Mouse (Mus musculus) right cerebral cortex, postnatal 36 days (tissue): ENCODE measurements around the gene Olfr52.
"Not testable (repeated sequence)": the region's sequence is repeated elsewhere in the genome, so short reads cannot be mapped to it uniquely, and the experiment has no call there.

Source experiments
- DNase-seq, 2 experiments: peaks; one replicate each; pipeline ENCODE4 v3.0.0; 2022; ENCODE audit warnings: low spot score in 2 of 2, mixed read lengths in 1 of 2

Olfr52 gene

GRCm38 (mm10) chr2:86185583-86185982 lies at the start of gene Olfr52:
Gene Olfr52 (minus strand): TSS chr2:86185683.
- DNase-seq: no peak

GRCm38 (mm10) chr2:86231301-86231700 lies 45.8 kb upstream of the Olfr52 start, which contains the start of gene Olfr1047:
Gene Olfr1047 (minus strand): TSS chr2:86231401.
- no peak for DNase-seq

GRCm38 (mm10) chr2:86219214-86219613 lies 33.7 kb upstream of the Olfr52 start, which contains the start of gene Olfr1046:
Gene Olfr1046 (minus strand): TSS chr2:86219314.
- no peak for DNase-seq

GRCm38 (mm10) chr2:86202909-86203308 lies 17.4 kb upstream of the Olfr52 start, which contains the start of gene Olfr1045:
Gene Olfr1045 (minus strand): TSS chr2:86203009.
- no peak for DNase-seq

GRCm38 (mm10) chr2:86195863-86196262 lies 10.4 kb upstream of the Olfr52 start:
- no peak for DNase-seq

- no peak for DNase-seq
Measured at GRCm38 (mm10) chr2:86179950-86180349, 5.5 kb downstream of the Olfr52 start.

- DNase-seq: no peak
Measured at GRCm38 (mm10) chr2:86177720-86178119, 7.8 kb downstream of the Olfr52 start, which contains the start of gene Olfr1044. Gene Olfr1044 (minus strand): TSS chr2:86177820.

- DNase-seq: not testable (repeated sequence)
Measured at GRCm38 (mm10) chr2:86175422-86175821, 10.1 kb downstream of the Olfr52 start.

GRCm38 (mm10) chr2:86167422-86167821 lies 18.1 kb downstream of the Olfr52 start, which contains the start of gene Olfr1043:
Gene Olfr1043 (minus strand): TSS chr2:86167522.
- DNase-seq: no peak

- DNase-seq: no peak
Measured at GRCm38 (mm10) chr2:86161738-86162137, 23.7 kb downstream of the Olfr52 start, which contains the start of gene Olfr1042. Gene Olfr1042 (minus strand): TSS chr2:86161838.

GRCm38 (mm10) chr2:86146632-86147031 lies 38.9 kb downstream of the Olfr52 start, which contains the start of gene Olfr1040:
Gene Olfr1040 (minus strand): TSS chr2:86146732.
- no peak for DNase-seq

GRCm38 (mm10) chr2:86135828-86136227 lies 49.7 kb downstream of the Olfr52 start, which contains the start of gene Olfr1039:
Gene Olfr1039 (minus strand): TSS chr2:86135928.
- no peak for DNase-seq
